Mouse (Mus musculus) CH12.LX (cell line): Measurements from ENCODE around the gene Mxra7. TPM values are rescaled to one million over a fixed set of nuclear protein-coding genes. Genes with fewer than 3 reads are reported as not detected.

ENCODE experiments used
- DNase-seq: peaks from one replicate; pipeline ENCODE4 v3.0.0-alpha.2; 2013; ENCODE audit errors: extremely low read depth
- H3K27ac ChIP-seq: 2 replicates; pipeline ENCODE4 v1.5.1; 2012; ENCODE audit warnings: low read depth, mild to moderate bottlenecking, control low read depth, moderate library complexity; ENCODE audit not compliant: insufficient read depth
- H3K27me3 ChIP-seq: replicated peaks from 2 replicates; pipeline ENCODE3; 2012; ENCODE audit warnings: inconsistent platforms
- H3K36me3 ChIP-seq, 2 experiments: replicated peaks in 1 of 2; 2 replicates each; pipeline versions ENCODE3 to v1.6.1; 2012; ENCODE audit warnings: inconsistent platforms in 1 of 2, low read length in 1 of 2, mild to moderate bottlenecking in 1 of 2, mixed read lengths in 1 of 2, moderate library complexity in 1 of 2; ENCODE audit not compliant: control insufficient read depth in 1 of 2, insufficient read depth in 1 of 2
- H3K4me1 ChIP-seq, 2 experiments: 2 replicates each; pipeline ENCODE4 v1.6.1; 2012; ENCODE audit warnings: inconsistent platforms in 1 of 2, moderate library complexity in 1 of 2; ENCODE audit not compliant: insufficient read depth in 2 of 2, control insufficient read depth in 1 of 2
- H3K4me2 ChIP-seq: 2 replicates; pipeline ENCODE4 v1.6.1; 2012; ENCODE audit warnings: low read depth, mild to moderate bottlenecking, control low read depth; ENCODE audit not compliant: poor library complexity, insufficient read depth, severe bottlenecking
- H3K4me3 ChIP-seq, 3 experiments: fragments of 150-350 bp in 1 of 3; sonication (generic) in 1 of 3; replicated peaks in 1 of 3; 2 replicates each; pipeline versions ENCODE3 to v1.5.1; 2011 to 2012; ENCODE audit warnings: low read depth in 2 of 3, low read length in 2 of 3, mild to moderate bottlenecking in 2 of 3, moderate library complexity in 2 of 3, control low read depth in 1 of 3, improper control_type of control experiment in 1 of 3, inconsistent platforms in 1 of 3, mixed read lengths in 1 of 3; ENCODE audit not compliant: poor library complexity in 1 of 3
- H3K79me2 ChIP-seq: replicated peaks from 2 replicates; pipeline ENCODE4 v1.6.1; 2012; ENCODE audit warnings: mild to moderate bottlenecking, moderate library complexity; ENCODE audit not compliant: control insufficient read depth, poor library complexity, insufficient read depth, severe bottlenecking; ENCODE audit errors: extremely low read depth
- H3K9ac ChIP-seq: 2 replicates; pipeline ENCODE4 v1.6.1; 2012; ENCODE audit warnings: low read depth, mild to moderate bottlenecking, control low read depth, moderate library complexity; ENCODE audit not compliant: insufficient read depth
- H3K9me3 ChIP-seq: replicated peaks from 2 replicates; pipeline ENCODE3; 2012; ENCODE audit warnings: low read length, inconsistent platforms, mixed read lengths
- CHD1 ChIP-seq: IDR thresholded peaks from 2 replicates; pipeline ENCODE4 v1.6.1; 2012; ENCODE audit warnings: low read depth, low read length, improper control_type of control experiment, inconsistent platforms
- CTCF ChIP-seq, 2 experiments: IDR thresholded peaks in 1 of 2; conservative IDR thresholded peaks in 1 of 2; 2 replicates each; pipeline ENCODE4 v1.5.1; 2011 to 2012; ENCODE audit warnings: low read depth in 2 of 2, low read length in 2 of 2, improper control_type of control experiment in 1 of 2, inconsistent platforms in 1 of 2, mild to moderate bottlenecking in 1 of 2, moderate library complexity in 1 of 2
- NELFE ChIP-seq: IDR thresholded peaks from 2 replicates; pipeline ENCODE4 v1.6.1; 2011; ENCODE audit warnings: low read depth, low read length, improper control_type of control experiment
- USF1 ChIP-seq: IDR thresholded peaks from 2 replicates; pipeline ENCODE4 v1.6.1; 2014; ENCODE audit warnings: low read depth, mild to moderate bottlenecking, inconsistent platforms, low read length, improper control_type of control experiment
- ZKSCAN1 ChIP-seq: IDR thresholded peaks from 2 replicates; pipeline ENCODE4 v1.6.1; 2012; ENCODE audit warnings: low read depth, inconsistent platforms, low read length, improper control_type of control experiment, borderline replicate concordance
- dilution Hi-C: fragments of 300-500 bp; cut with MboI; formaldehyde crosslinking; loops from 2 replicates; pipeline ENCODE4 v1.14.3; 2020; ENCODE audit warnings: low sequenced_read_pairs; ENCODE audit not compliant: extremely low pct_unique_long_range_greater_than_20kb, extremely low pct_ligation_motif_present
- in situ Hi-C: fragments of 300-500 bp; cut with MboI; formaldehyde crosslinking; loops from 3 replicates; pipeline ENCODE4 v1.14.3; 2019; ENCODE audit warnings: low sequenced_read_pairs, low pct_ligation_motif_present, low pct_unique_long_range_greater_than_20kb, mixed read lengths
- polyA plus RNA-seq: library from polyadenylated mRNA; unstranded; fragments of >175 nt; gene quantifications from 2 replicates; pipeline ENCODE4 v1.2.1, GENCODE M21; 2012; ENCODE audit warnings: low read depth; ENCODE audit not compliant: insufficient read length
- total RNA-seq, 2 experiments: library from RNA; depleted of rRNA; stranded (reverse); fragments of 300-350 nt in 1 of 2; fragments of >200 nt in 1 of 2; gene quantifications; 2 replicates each; pipeline ENCODE4 v1.2.3; 2012 to 2014

The Mxra7 gene
- total and polyA plus RNA-seq, 3 experiments = not detected

GRCm38 (mm10) chr11:116753674-116754470, 74.0 kb downstream of the Mxra7 start:
- H3K9ac ChIP-seq = no peak overlapping the region
- in situ Hi-C loops (no loop called here), dilution Hi-C loops (no loop called here)
- peaks cover 7% of the 10 kb centered on the region for H3K27me3 ChIP-seq
- no peaks in the 10 kb centered on the region for H3K36me3 ChIP-seq
- no peak overlapping the region for H3K27ac ChIP-seq
- H3K9me3 ChIP-seq = no peaks in the 10 kb centered on the region
- TF ChIP-seq NELFE = no peak
- no peak for TF ChIP-seq ZKSCAN1
- no peak for TF ChIP-seq CHD1
- TF ChIP-seq USF1 = no peak
- TF ChIP-seq CTCF (conservative IDR thresholded peaks at IDR 0.05 in 1 of 2, IDR thresholded peaks at IDR 0.05 in 1 of 2; ENCODE audit: low read depth in 2 of 2, low read length in 2 of 2) = no peak
- no peak overlapping the region for H3K4me2 ChIP-seq
- H3K4me3 ChIP-seq = no peak overlapping the region
- DNase-seq = no peak
- peaks cover 1 to 3% of the 10 kb centered on the region in 2 experiments; a peak in 2 of 4 replicates for H3K4me1 ChIP-seq
- H3K79me2 ChIP-seq = no peaks in the 10 kb centered on the region

Other genes with a start within 250 kb of the Mxra7 start
- 37.6 and 42.8 TPM in 2 replicates for gene Ube2o, start 246.6 kb downstream of the Mxra7 start, total RNA-seq (2012; rRNA removed)
- gene Ube2o, start 246.6 kb downstream of the Mxra7 start, total RNA-seq (2014; rRNA removed) = 12.6 and 12.7 TPM in 2 replicates
- 50.5 and 61.7 TPM in 2 replicates for gene Ube2o, start 246.6 kb downstream of the Mxra7 start, polyA plus RNA-seq
- not detected in 2 replicates for gene Aanat, start 241.6 kb downstream of the Mxra7 start, total RNA-seq (2012; rRNA removed)
- not detected in 2 replicates for gene Aanat, start 241.6 kb downstream of the Mxra7 start, total RNA-seq (2014; rRNA removed)
- not detected in 2 replicates for gene Aanat, start 241.6 kb downstream of the Mxra7 start, polyA plus RNA-seq
- 8.5 and 12.1 TPM in 2 replicates for gene Rhbdf2, start 201.0 kb downstream of the Mxra7 start, total RNA-seq (2012; rRNA removed)
- 3.1 and 3.4 TPM in 2 replicates for gene Rhbdf2, start 201.0 kb downstream of the Mxra7 start, total RNA-seq (2014; rRNA removed)
- gene Rhbdf2, start 201.0 kb downstream of the Mxra7 start, polyA plus RNA-seq = 11.8 and 14.7 TPM in 2 replicates
- gene Prcd, start 174.5 kb downstream of the Mxra7 start, total RNA-seq (2012; rRNA removed) = not detected in 2 replicates
- gene Prcd, start 174.5 kb downstream of the Mxra7 start, total RNA-seq (2014; rRNA removed) = not detected in 2 replicates
- not detected in 2 replicates for gene Prcd, start 174.5 kb downstream of the Mxra7 start, polyA plus RNA-seq
- gene Cygb, start 173.7 kb downstream of the Mxra7 start, total RNA-seq (2012; rRNA removed) = not detected in 2 replicates
- not detected in 2 replicates for gene Cygb, start 173.7 kb downstream of the Mxra7 start, total RNA-seq (2014; rRNA removed)
- 0.11 TPM in 1 of 2 replicates, not detected in the other for gene Cygb, start 173.7 kb downstream of the Mxra7 start, polyA plus RNA-seq
- gene St6galnac1, start 52.5 kb downstream of the Mxra7 start, total RNA-seq (2012; rRNA removed) = not detected in 2 replicates
- not detected in 2 replicates for gene St6galnac1, start 52.5 kb downstream of the Mxra7 start, total RNA-seq (2014; rRNA removed)
- not detected in 2 replicates for gene St6galnac1, start 52.5 kb downstream of the Mxra7 start, polyA plus RNA-seq
- gene Mettl23, start 15.2 kb upstream of the Mxra7 start, total RNA-seq (2012; rRNA removed) = 60.1 and 63.7 TPM in 2 replicates
- 64.9 and 82.2 TPM in 2 replicates for gene Mettl23, start 15.2 kb upstream of the Mxra7 start, total RNA-seq (2014; rRNA removed)
- gene Mettl23, start 15.2 kb upstream of the Mxra7 start, polyA plus RNA-seq = 30.6 and 44.5 TPM in 2 replicates
- gene Jmjd6, start 15.4 kb upstream of the Mxra7 start, total RNA-seq (2012; rRNA removed) = 106 and 110 TPM in 2 replicates
- gene Jmjd6, start 15.4 kb upstream of the Mxra7 start, total RNA-seq (2014; rRNA removed) = 104 and 116 TPM in 2 replicates
- gene Jmjd6, start 15.4 kb upstream of the Mxra7 start, polyA plus RNA-seq = 109 and 133 TPM in 2 replicates
- 13.2 and 16.0 TPM in 2 replicates for gene Mfsd11, start 24.4 kb upstream of the Mxra7 start, total RNA-seq (2012; rRNA removed)
- 3.7 and 4.1 TPM in 2 replicates for gene Mfsd11, start 24.4 kb upstream of the Mxra7 start, total RNA-seq (2014; rRNA removed)
- 15.4 and 17.7 TPM in 2 replicates for gene Mfsd11, start 24.4 kb upstream of the Mxra7 start, polyA plus RNA-seq
- gene Srsf2, start 25.0 kb upstream of the Mxra7 start, total RNA-seq (2012; rRNA removed) = 298 and 478 TPM in 2 replicates
- 443 and 471 TPM in 2 replicates for gene Srsf2, start 25.0 kb upstream of the Mxra7 start, total RNA-seq (2014; rRNA removed)
- gene Srsf2, start 25.0 kb upstream of the Mxra7 start, polyA plus RNA-seq = 1,116 and 1,224 TPM in 2 replicates
- not detected in 2 replicates for gene Mgat5b, start 90.8 kb upstream of the Mxra7 start, total RNA-seq (2012; rRNA removed)
- not detected in 2 replicates for gene Mgat5b, start 90.8 kb upstream of the Mxra7 start, total RNA-seq (2014; rRNA removed)
- not detected in 2 replicates for gene Mgat5b, start 90.8 kb upstream of the Mxra7 start, polyA plus RNA-seq